Mouse (Mus musculus) ovary, postnatal 14 days (tissue): ENCODE data around the gene Rtn3.

Source experiments
- DNase-seq: peaks from one replicate; pipeline ENCODE4 v3.0.0; 2022; ENCODE audit warnings: low spot score

Gene Rtn3

GRCm38 (mm10) chr19:7382248-7382902 is 100.7 kb downstream of the Rtn3 start:
- peak; percentile 63 for DNase-seq

DNA sequence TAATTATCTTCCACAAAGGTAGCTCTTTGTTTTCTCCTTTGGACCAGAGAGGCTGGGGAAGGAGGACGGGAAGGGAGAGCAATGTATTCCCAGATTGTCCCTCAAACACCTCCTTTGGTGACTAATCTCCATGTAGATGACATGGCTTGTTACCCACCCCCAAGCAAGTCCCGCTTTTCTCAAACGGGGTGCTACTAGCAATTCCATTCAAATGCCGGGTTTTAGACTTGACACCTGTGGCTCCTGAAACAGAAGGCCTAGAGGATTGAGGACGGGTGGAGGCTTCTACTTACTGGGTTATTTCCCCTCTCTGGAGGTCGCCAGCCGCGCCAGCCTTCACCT is 101.2 kb downstream of the Rtn3 start:
- DNase-seq, result no peak

DNA sequence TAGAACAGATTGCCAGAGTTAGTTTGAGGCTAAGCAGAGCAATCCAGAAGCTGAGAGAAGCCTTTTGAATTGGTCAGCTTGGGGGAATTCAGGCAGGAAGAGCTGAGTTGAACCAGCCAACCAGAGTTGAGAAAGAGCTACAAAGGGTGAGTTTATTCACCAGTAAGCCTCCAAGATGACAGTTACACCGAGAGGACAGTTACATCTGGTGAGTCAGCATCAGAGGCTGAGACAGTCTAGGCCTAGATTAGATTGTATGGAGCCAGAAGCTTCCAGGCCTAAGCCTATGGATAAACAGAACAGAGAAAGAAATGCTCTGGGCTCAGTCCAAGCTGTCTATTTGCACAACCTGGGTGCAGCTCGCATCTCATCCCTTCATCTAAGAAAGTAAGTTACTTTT is 105.4 kb downstream of the Rtn3 start:
- DNase-seq, result no peak
